In genomic region chr7:105426051-105426450, GRCm38 (mm10) we compare ENCODE assay signal across 9 mouse cellular contexts. TPM values are rescaled to one million over a fixed set of nuclear protein-coding genes. Genes with fewer than 3 reads are reported as not detected.
DNase-seq lines count a peak whose midpoint lies in the region; ATAC-seq and TF ChIP-seq lines count a peak whose summit lies in the region.
"Had no signal": no experiment of that assay in that cellular context is flagged by ENCODE, and none has a peak within 500 bp of the region (broad histone marks: within the 10 kb centered on the region; RNA-seq: fewer than 3 reads in every experiment).

No protein-coding gene starts in this region.

- peaks cover 11% of the 10 kb centered on the region for H3K4me1 ChIP-seq in E14TG2a.4 (replicated peaks; ENCODE audit: low read depth, low read length)
- H3K4me1 ChIP-seq in forebrain, postnatal 0 days (ENCODE audit: insufficient read depth): no peaks in the 10 kb centered on the region
- H3K4me1 ChIP-seq in midbrain, embryonic 10.5 days: peaks cover 13% of the 10 kb centered on the region

- peak overlapping the region; percentile 77 for H3K4me3 ChIP-seq in E14TG2a.4 (replicated peaks; ENCODE audit: low read length)
- H3K4me3 ChIP-seq in forebrain, postnatal 0 days (ENCODE audit: low read depth, low read length): peak overlapping the region; percentile 53
- H3K4me3 ChIP-seq in midbrain, embryonic 10.5 days: peak overlapping the region; percentile 64

- ATAC-seq in forebrain, postnatal 0 days: peak; percentile 37
- no peak for ATAC-seq in CD4-positive, CD25-positive, alpha-beta regulatory T cell, adult 4 months

- no peaks in the 10 kb centered on the region for H3K9me3 ChIP-seq in E14TG2a.4 (ENCODE audit: low read length)
- H3K9me3 ChIP-seq in forebrain, postnatal 0 days (ENCODE audit: low read length): no peaks in the 10 kb centered on the region
- H3K9me3 ChIP-seq in midbrain, embryonic 10.5 days (replicated peaks): no peaks in the 10 kb centered on the region

- TF ChIP-seq CTCF in E14TG2a.4 (conservative IDR thresholded peaks at IDR 0.05; ENCODE audit: low read length): no peak
- TF ChIP-seq CTCF in forebrain, postnatal 0 days (IDR thresholded peaks at IDR 0.05; ENCODE audit: low read depth): no peak

- H3K4me2 ChIP-seq in forebrain, postnatal 0 days (ENCODE audit: low read depth): peak overlapping the region; percentile 90

- H3K9ac ChIP-seq in forebrain, postnatal 0 days: peak overlapping the region; percentile 58

- intact Hi-C loops in heart, postnatal 10 days (cut with DNase I): no loop called here

- no peaks in the 10 kb centered on the region for H3K36me3 ChIP-seq in E14TG2a.4 (ENCODE audit: insufficient read depth, low read length)
- H3K36me3 ChIP-seq in forebrain, postnatal 0 days (ENCODE audit: insufficient read depth): no peaks in the 10 kb centered on the region
- no peaks in the 10 kb centered on the region for H3K36me3 ChIP-seq in midbrain, embryonic 10.5 days

- WGBS in forebrain, postnatal 0 days: 6% methylated on average over 11 of the region's 11 CpGs
- 1% methylated on average over 11 of the region's 11 CpGs for WGBS in midbrain, embryonic 10.5 days

- peak; percentile 78 for DNase-seq in heart, adult 11 months
- DNase-seq in heart, postnatal 10 days: no peak
- DNase-seq in forebrain, postnatal 0 days: peak; percentile 20
- no peak for DNase-seq in midbrain, embryonic 10.5 days (ENCODE audit: low spot score)
- no peak for DNase-seq in spleen, postnatal 36 days (ENCODE audit: low spot score in 2 of 2)
- no peak for DNase-seq in cerebellum, postnatal 14 days

- peaks cover 78% of the 10 kb centered on the region for H3K27me3 ChIP-seq in E14TG2a.4 (ENCODE audit: insufficient read depth, low read length)
- no peaks in the 10 kb centered on the region; the same call in 1 of the 2 replicates for H3K27me3 ChIP-seq in forebrain, postnatal 0 days (ENCODE audit: insufficient read depth, low read length)
- peaks cover 53% of the 10 kb centered on the region for H3K27me3 ChIP-seq in midbrain, embryonic 10.5 days (ENCODE audit: low read depth, poor library complexity, severe bottlenecking)

- H3K27ac ChIP-seq in forebrain, postnatal 0 days (ENCODE audit: low read depth, low read length): no peak overlapping the region
- H3K27ac ChIP-seq in midbrain, embryonic 10.5 days (replicated peaks): peak overlapping the region; percentile 63; the same call in 1 of the 2 replicates

RNA-seq across cellular contexts. Expression of gene Cckbr, which starts 0.5 kb away (rescaled TPM):
- total RNA-seq in heart, postnatal 10 days (2021): not detected
- 3.5 and 6.2 TPM in 2 replicates for total RNA-seq in forebrain, postnatal 0 days (2014; rRNA removed)
- polyA plus RNA-seq in forebrain, postnatal 0 days (2015; fragmentation: Nextera tagmentation; extraction: Ambion mirVana): 3.2 and 5.1 TPM in 2 replicates
- polyA plus RNA-seq in midbrain, embryonic 10.5 days (2016; fragmentation: Nextera tagmentation; extraction: Ambion mirVana): 0.20 and 0.27 TPM in 2 replicates
- not detected for polyA plus RNA-seq in CD4-positive, CD25-positive, alpha-beta regulatory T cell, adult 4 months (2017; shearing (Covaris generic))

RNA-seq across cellular contexts. Expression of gene Cnga4, which starts 21.7 kb away (rescaled TPM):
- not detected for total RNA-seq in heart, postnatal 10 days (2021)
- total RNA-seq in forebrain, postnatal 0 days (2014; rRNA removed): 0.29 and 0.38 TPM in 2 replicates
- 0.10 and 0.18 TPM in 2 replicates for polyA plus RNA-seq in forebrain, postnatal 0 days (2015; fragmentation: Nextera tagmentation; extraction: Ambion mirVana)
- 0.12 TPM in 1 of 2 replicates, not detected in the other for polyA plus RNA-seq in midbrain, embryonic 10.5 days (2016; fragmentation: Nextera tagmentation; extraction: Ambion mirVana)
- not detected for polyA plus RNA-seq in CD4-positive, CD25-positive, alpha-beta regulatory T cell, adult 4 months (2017; shearing (Covaris generic))

RNA-seq across cellular contexts. Expression of gene Fam160a2, which starts 26.2 kb away (rescaled TPM):
- total RNA-seq in heart, postnatal 10 days (2021): 10 to 100 TPM; 25.8 to 26.1 TPM
- 28.0 and 42.1 TPM in 2 replicates for total RNA-seq in forebrain, postnatal 0 days (2014; rRNA removed)
- 27.7 and 36.9 TPM in 2 replicates for polyA plus RNA-seq in forebrain, postnatal 0 days (2015; fragmentation: Nextera tagmentation; extraction: Ambion mirVana)
- 38.6 and 39.3 TPM in 2 replicates for polyA plus RNA-seq in midbrain, embryonic 10.5 days (2016; fragmentation: Nextera tagmentation; extraction: Ambion mirVana)
- polyA plus RNA-seq in CD4-positive, CD25-positive, alpha-beta regulatory T cell, adult 4 months (2017; shearing (Covaris generic)): 10 to 100 TPM in 1 of 2 experiments, 1 to 10 TPM in 1; 9.6 to 27.0 TPM

RNA-seq across cellular contexts. Expression of gene Gm5901, which starts 51.2 kb away (rescaled TPM):
- not detected for total RNA-seq in heart, postnatal 10 days (2021)
- not detected in 2 replicates for total RNA-seq in forebrain, postnatal 0 days (2014; rRNA removed)
- polyA plus RNA-seq in forebrain, postnatal 0 days (2015; fragmentation: Nextera tagmentation; extraction: Ambion mirVana): not detected in 2 replicates
- not detected in 2 replicates for polyA plus RNA-seq in midbrain, embryonic 10.5 days (2016; fragmentation: Nextera tagmentation; extraction: Ambion mirVana)
- not detected for polyA plus RNA-seq in CD4-positive, CD25-positive, alpha-beta regulatory T cell, adult 4 months (2017; shearing (Covaris generic))
- total RNA-seq: left cerebral cortex, adult 18-20 months had no signal

RNA-seq across cellular contexts. Expression of gene Cavin3, which starts 56.0 kb away (rescaled TPM):
- total RNA-seq in heart, postnatal 10 days (2021): 10 to 100 TPM; 45.4 to 46.2 TPM
- total RNA-seq in forebrain, postnatal 0 days (2014; rRNA removed): 28.6 and 30.9 TPM in 2 replicates
- 31.7 and 33.5 TPM in 2 replicates for polyA plus RNA-seq in forebrain, postnatal 0 days (2015; fragmentation: Nextera tagmentation; extraction: Ambion mirVana)
- 19.8 and 20.5 TPM in 2 replicates for polyA plus RNA-seq in midbrain, embryonic 10.5 days (2016; fragmentation: Nextera tagmentation; extraction: Ambion mirVana)
- under 1 TPM in 1 of 2 experiments, not detected in 1; 0.19 TPM for polyA plus RNA-seq in CD4-positive, CD25-positive, alpha-beta regulatory T cell, adult 4 months (2017; shearing (Covaris generic))

Comparison
In these comparisons a context has a peak if more than half of its experiments do, and no peak if none do; other contexts are left out.
1. DNase-seq: peak in heart, adult 11 months (single experiment) and forebrain, postnatal 0 days (single experiment); none in heart, postnatal 10 days (0 of 2), midbrain, embryonic 10.5 days (single experiment), spleen, postnatal 36 days (0 of 2) and cerebellum, postnatal 14 days (0 of 2).
2. Peak in every context shown above with its lines, with median percentiles within 50 percentile points of each other: H3K4me3 ChIP-seq.